ENCODE assay signal across 15 mouse cellular contexts in genomic region chr10:119221631-119222030, GRCm38 (mm10). TPM values are rescaled to one million over a fixed set of nuclear protein-coding genes. Genes with fewer than 3 reads are reported as not detected.
DNase-seq lines count a peak whose midpoint lies in the region; ATAC-seq lines count a peak whose summit lies in the region.
"Had no signal": no experiment of that assay in that cellular context is flagged by ENCODE, and none has a peak within 500 bp of the region (broad histone marks: within the 10 kb centered on the region; RNA-seq: fewer than 3 reads in every experiment).

No protein-coding gene starts in this region.

- 56% methylated on average over 5 of the region's 5 CpGs for WGBS in hindbrain, embryonic 14.5 days
- WGBS in hindbrain, embryonic 10.5 days = 66% methylated on average over 5 of the region's 5 CpGs
- 60% methylated on average over 5 of the region's 5 CpGs for WGBS in midbrain, embryonic 12.5 days
- WGBS in midbrain, embryonic 16.5 days = 41% methylated on average over 5 of the region's 5 CpGs

- peaks cover 10% of the 10 kb centered on the region for H3K4me1 ChIP-seq in hindbrain, embryonic 14.5 days (replicated peaks; ENCODE audit: control insufficient read depth, insufficient read depth, low read length)
- H3K4me1 ChIP-seq in hindbrain, embryonic 10.5 days (replicated peaks) = peaks cover 7% of the 10 kb centered on the region; the same call in 1 of the 2 replicates
- H3K4me1 ChIP-seq in midbrain, embryonic 12.5 days = peaks cover 8% of the 10 kb centered on the region; the same call in 1 of the 2 replicates
- H3K4me1 ChIP-seq in midbrain, embryonic 16.5 days (ENCODE audit: control insufficient read depth, insufficient read depth, low read length) = peaks cover 16% of the 10 kb centered on the region
- H3K4me1 ChIP-seq: stomach, embryonic 15.5 days had no signal

- H3K4me2 ChIP-seq in hindbrain, embryonic 14.5 days (replicated peaks) = no peak overlapping the region
- no peak overlapping the region for H3K4me2 ChIP-seq in midbrain, embryonic 12.5 days (replicated peaks)
- no peak overlapping the region for H3K4me2 ChIP-seq in midbrain, embryonic 16.5 days (ENCODE audit: low read length)
- H3K4me2 ChIP-seq: embryonic facial prominence, embryonic 12.5 days; stomach, embryonic 15.5 days had no signal

- 0 out of 2 replicates have a peak overlapping the region, but pooled peaks have one; percentile 1 for H3K27ac ChIP-seq in hindbrain, embryonic 14.5 days
- no peak overlapping the region for H3K27ac ChIP-seq in hindbrain, embryonic 10.5 days
- H3K27ac ChIP-seq in midbrain, embryonic 12.5 days (replicated peaks) = peak overlapping the region; percentile 15; the same call in 1 of the 2 replicates
- H3K27ac ChIP-seq in midbrain, embryonic 16.5 days (ENCODE audit: low read length) = no peak overlapping the region
- H3K27ac ChIP-seq: embryonic facial prominence, embryonic 12.5 days; stomach, embryonic 15.5 days had no signal

- H3K27me3 ChIP-seq in hindbrain, embryonic 14.5 days (ENCODE audit: control insufficient read depth, insufficient read depth, low read length) = no peaks in the 10 kb centered on the region
- H3K27me3 ChIP-seq in hindbrain, embryonic 10.5 days (ENCODE audit: insufficient read depth, poor library complexity, severe bottlenecking) = no peaks in the 10 kb centered on the region
- no peaks in the 10 kb centered on the region for H3K27me3 ChIP-seq in midbrain, embryonic 12.5 days
- no peaks in the 10 kb centered on the region for H3K27me3 ChIP-seq in midbrain, embryonic 16.5 days (ENCODE audit: control insufficient read depth, insufficient read depth, low read depth, low read length)
- H3K27me3 ChIP-seq: embryonic facial prominence, embryonic 12.5 days; stomach, embryonic 15.5 days had no signal

- peaks cover 49% of the 10 kb centered on the region for H3K36me3 ChIP-seq in hindbrain, embryonic 14.5 days (replicated peaks; ENCODE audit: control insufficient read depth, insufficient read depth)
- H3K36me3 ChIP-seq in hindbrain, embryonic 10.5 days = peaks cover 87% of the 10 kb centered on the region
- H3K36me3 ChIP-seq in midbrain, embryonic 12.5 days = peaks cover 46% of the 10 kb centered on the region
- H3K36me3 ChIP-seq in midbrain, embryonic 16.5 days (ENCODE audit: control insufficient read depth, insufficient read depth, low read length) = peaks cover 8% of the 10 kb centered on the region

- DNase-seq in hindbrain, embryonic 14.5 days (ENCODE audit: low spot score) = no peak
- no peak for DNase-seq in hindbrain, embryonic 10.5 days (ENCODE audit: low spot score)
- peak; percentile 39 for DNase-seq in kidney, adult 8-10 months
- DNase-seq in embryo, embryonic 9.5 days (ENCODE audit: extremely low spot score) = no peak
- no peak for DNase-seq in urinary bladder, postnatal 25 days (ENCODE audit: low spot score)
- DNase-seq: adrenal gland, adult 8-10 months; gastrocnemius, postnatal 25 days; lung, postnatal 10 days; right cerebral cortex, postnatal 25 days; thymus, postnatal 36 days had no signal

- no peak for ATAC-seq in hindbrain, embryonic 14.5 days (ENCODE audit: low FRiP score)
- no peak; the same call in 1 of the 2 replicates for ATAC-seq in midbrain, embryonic 12.5 days (ENCODE audit: low FRiP score, low read depth)
- ATAC-seq in midbrain, embryonic 16.5 days = no peak
- ATAC-seq: forebrain, embryonic 14.5 days had no signal

- no peak overlapping the region for H3K9ac ChIP-seq in hindbrain, embryonic 14.5 days
- H3K9ac ChIP-seq in midbrain, embryonic 12.5 days (replicated peaks) = no peak overlapping the region
- H3K9ac ChIP-seq in midbrain, embryonic 16.5 days (ENCODE audit: low read depth, low read length) = no peak overlapping the region
- H3K9ac ChIP-seq: embryonic facial prominence, embryonic 12.5 days; stomach, embryonic 15.5 days had no signal

- H3K4me3 ChIP-seq in hindbrain, embryonic 14.5 days (replicated peaks; ENCODE audit: low read length) = no peak overlapping the region
- H3K4me3 ChIP-seq in hindbrain, embryonic 10.5 days = no peak overlapping the region
- no peak overlapping the region for H3K4me3 ChIP-seq in midbrain, embryonic 12.5 days
- no peak overlapping the region for H3K4me3 ChIP-seq in midbrain, embryonic 16.5 days (ENCODE audit: low read depth, low read length)
- H3K4me3 ChIP-seq: embryonic facial prominence, embryonic 12.5 days; stomach, embryonic 15.5 days had no signal

- H3K9me3 ChIP-seq in hindbrain, embryonic 14.5 days (ENCODE audit: control insufficient read depth, low read length) = no peaks in the 10 kb centered on the region
- H3K9me3 ChIP-seq in hindbrain, embryonic 10.5 days = no peaks in the 10 kb centered on the region
- no peaks in the 10 kb centered on the region for H3K9me3 ChIP-seq in midbrain, embryonic 12.5 days
- H3K9me3 ChIP-seq in midbrain, embryonic 16.5 days (replicated peaks; ENCODE audit: control insufficient read depth, low read length, poor library complexity, severe bottlenecking) = no peaks in the 10 kb centered on the region
- H3K9me3 ChIP-seq: embryonic facial prominence, embryonic 12.5 days; stomach, embryonic 15.5 days had no signal

RNA-seq across cellular contexts. Expression of gene Cand1, which starts 18.2 kb away (rescaled TPM):
- 79.5 and 80.0 TPM in 2 replicates for polyA plus RNA-seq in hindbrain, embryonic 14.5 days (2014; fragmentation: Nextera tagmentation; extraction: Ambion mirVana)
- polyA plus RNA-seq in hindbrain, embryonic 10.5 days (2016; fragmentation: Nextera tagmentation; extraction: Ambion mirVana) = 82.6 and 96.5 TPM in 2 replicates
- polyA plus RNA-seq in midbrain, embryonic 12.5 days (2016; fragmentation: Nextera tagmentation; extraction: Ambion mirVana) = 100 and 114 TPM in 2 replicates
- 42.6 and 47.4 TPM in 2 replicates for polyA plus RNA-seq in midbrain, embryonic 16.5 days (2015; fragmentation: Nextera tagmentation; extraction: Ambion mirVana)

Comparison
In these comparisons a context has a peak if more than half of its experiments do, and no peak if none do; other contexts are left out.
1. H3K27ac ChIP-seq: peak in hindbrain, embryonic 14.5 days (single experiment) and midbrain, embryonic 12.5 days (single experiment); none in hindbrain, embryonic 10.5 days (single experiment) and midbrain, embryonic 16.5 days (single experiment).
2. DNase-seq: peak in kidney, adult 8-10 months (2 of 2); none in hindbrain, embryonic 14.5 days (single experiment), hindbrain, embryonic 10.5 days (single experiment), embryo, embryonic 9.5 days (single experiment) and urinary bladder, postnatal 25 days (single experiment).